Mouse (Mus musculus) adrenal gland, postnatal 4 days (tissue): ENCODE measurements around the gene Egfl7. TPM values are rescaled to one million over a fixed set of nuclear protein-coding genes. Genes with fewer than 3 reads are reported as not detected.

Experiments
- DNase-seq, 2 experiments: peaks; one replicate each; pipeline ENCODE4 v3.0.0; 2021 to 2022; ENCODE audit warnings: low spot score in 2 of 2, mixed read lengths in 2 of 2
- microRNA-seq: library from miRNA; unstranded; fragments of <30 nt; microRNA quantifications from one replicate; pipeline ENCODE4 v1.2.0, GENCODE M21; 2021
- total RNA-seq, 2 experiments: library from RNA; stranded (reverse); gene quantifications; 2 replicates each; pipeline ENCODE4 v1.2.3; 2021

The Egfl7 gene
- total RNA-seq, 2 experiments from 2014 or later = 265 to 295 TPM

GRCm38 (mm10) chr2:26637316-26637932 is 57.6 kb downstream of the Egfl7 start:
- DNase-seq = no peak

GRCm38 (mm10) chr2:26638039-26638438 is 58.2 kb downstream of the Egfl7 start:
- DNase-seq = no peak

- no peak for DNase-seq
These were observed 58.8 kb downstream of the Egfl7 start for GRCm38 (mm10) chr2:26638572-26638971.

GRCm38 (mm10) chr2:26639083-26639482 is 59.3 kb downstream of the Egfl7 start:
- DNase-seq = no peak

GRCm38 (mm10) chr2:26639838-26640830 is 60.3 kb downstream of the Egfl7 start:
- peak; percentile 95 to 99 for DNase-seq

GRCm38 (mm10) chr2:26641006-26641647 is 61.3 kb downstream of the Egfl7 start:
- no peak for DNase-seq

Small RNAs within 50 kb of the gene (microRNA-seq; reads per million reads assigned to microRNA genes)
- gene Mir126a = 2.9 reads per million, percentile 5 among the genes with 10 or more reads in this experiment
- gene Mir126b = not detected

Other genes with a start within 250 kb of the Egfl7 start
- 10 to 100 TPM; 17.5 to 18.6 TPM for gene Dnlz, start 227.9 kb upstream of the Egfl7 start, total RNA-seq
- 1 to 10 TPM; 1.1 to 1.2 TPM for gene Card9, start 219.1 kb upstream of the Egfl7 start, total RNA-seq
- gene Snapc4, start 199.4 kb upstream of the Egfl7 start, total RNA-seq = 10 to 100 TPM; 57.3 to 58.7 TPM
- gene Entr1, start 190.7 kb upstream of the Egfl7 start, total RNA-seq = 10 to 100 TPM; 88.3 to 93.8 TPM
- gene Pmpca, start 190.7 kb upstream of the Egfl7 start, total RNA-seq = 100 to 1,000 TPM; 145 TPM
- 10 to 100 TPM; 32.3 to 35.8 TPM for gene Inpp5e, start 170.8 kb upstream of the Egfl7 start, total RNA-seq
- 10 to 100 TPM; 53.7 to 58.6 TPM for gene Sec16a, start 134.8 kb upstream of the Egfl7 start, total RNA-seq
- gene Notch1, start 63.4 kb upstream of the Egfl7 start, total RNA-seq = 10 to 100 TPM; 35.1 to 48.7 TPM
- gene Gm20532, start 6.6 kb downstream of the Egfl7 start, total RNA-seq = not detected
- 100 to 1,000 TPM; 121 to 156 TPM for gene Agpat2, start 24.4 kb downstream of the Egfl7 start, total RNA-seq
- 10 to 100 TPM; 11.1 to 11.4 TPM for gene Fam69b, start 48.4 kb downstream of the Egfl7 start, total RNA-seq
- not detected for gene Lcn4, start 91.3 kb downstream of the Egfl7 start, total RNA-seq